Mouse (Mus musculus) layer of hippocampus, adult 2 months (tissue): ENCODE measurements at regions not wholly inside any gene's neighbourhood (a gene's known extent, or its start where the extent isn't known, plus 50 kb on each side); places are given as distances from the start of the nearest gene placed in this dataset.

Experiments
- DNase-seq, 2 experiments: peaks; one replicate each; pipeline ENCODE4 v3.0.0; 2022; ENCODE audit warnings: low spot score in 2 of 2
- H3K27ac ChIP-seq: fragments of 200-600 bp; 2 replicates; pipeline ENCODE4 v1.8.1; 2022
- H3K4me3 ChIP-seq: fragments of 200-600 bp; 2 replicates; pipeline ENCODE4 v1.8.1; 2022; ENCODE audit warnings: mild to moderate bottlenecking
- CTCF ChIP-seq: fragments of 200-600 bp; conservative IDR thresholded peaks from 2 replicates; pipeline ENCODE4 v1.8.1; 2022; ENCODE audit warnings: antibody characterized with exemption, mild to moderate bottlenecking, moderate library complexity

DNA sequence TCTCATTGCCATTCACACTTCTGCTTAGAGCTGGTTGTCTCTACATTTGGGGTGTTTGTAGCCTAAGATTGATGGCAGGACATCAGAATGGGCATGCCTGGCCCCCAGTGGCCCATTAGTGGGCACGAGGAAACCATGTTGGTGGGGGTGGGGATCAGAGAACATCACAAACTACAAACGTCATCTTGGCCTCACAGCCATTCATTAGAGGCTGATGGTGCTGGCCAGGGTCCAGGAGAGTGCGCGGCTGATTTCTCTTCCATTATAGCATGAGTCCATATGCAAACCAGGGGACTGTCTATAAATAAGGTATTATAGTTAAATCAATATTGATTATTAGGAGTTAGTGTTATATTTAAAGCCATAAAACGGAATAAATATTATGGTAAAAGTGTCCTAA lies 67.9 kb downstream of the 3100002H09Rik start:
- Histone ChIP-seq H3K4me3 (no peak overlapping the region), H3K27ac (no peak overlapping the region)
- no peak for TF ChIP-seq CTCF
- DNase-seq: no peak

- no peak for TF ChIP-seq CTCF
- Histone ChIP-seq H3K4me3 (no peak overlapping the region), H3K27ac (no peak overlapping the region)
- no peak for DNase-seq
Observed at GRCm38 (mm10) chr4:124538471-124538870, 72.1 kb downstream of the 3100002H09Rik start.

DNA sequence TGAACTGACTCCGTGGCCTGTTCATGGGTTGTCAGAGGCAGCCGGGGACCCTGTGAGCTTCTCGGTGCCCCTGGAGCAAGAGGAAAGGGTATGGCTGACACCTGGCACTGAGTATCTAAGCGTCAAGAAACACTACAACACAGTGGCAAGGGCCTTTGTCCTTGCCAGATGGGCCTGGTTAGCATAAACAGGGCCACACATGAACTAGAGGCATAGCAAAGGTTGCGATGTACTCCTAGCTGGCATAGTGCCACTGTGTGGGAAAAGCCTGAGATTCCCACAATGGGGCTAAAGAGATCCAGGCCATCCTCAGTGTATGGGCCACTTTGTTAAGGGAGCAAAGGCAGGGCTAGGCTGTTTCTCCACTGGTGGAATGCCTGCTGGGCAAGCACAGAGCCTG lies 72.9 kb downstream of the 3100002H09Rik start:
- no peak overlapping the region for H3K4me3 ChIP-seq
- TF ChIP-seq CTCF: no peak
- H3K27ac ChIP-seq: no peak overlapping the region
- DNase-seq: no peak

DNA sequence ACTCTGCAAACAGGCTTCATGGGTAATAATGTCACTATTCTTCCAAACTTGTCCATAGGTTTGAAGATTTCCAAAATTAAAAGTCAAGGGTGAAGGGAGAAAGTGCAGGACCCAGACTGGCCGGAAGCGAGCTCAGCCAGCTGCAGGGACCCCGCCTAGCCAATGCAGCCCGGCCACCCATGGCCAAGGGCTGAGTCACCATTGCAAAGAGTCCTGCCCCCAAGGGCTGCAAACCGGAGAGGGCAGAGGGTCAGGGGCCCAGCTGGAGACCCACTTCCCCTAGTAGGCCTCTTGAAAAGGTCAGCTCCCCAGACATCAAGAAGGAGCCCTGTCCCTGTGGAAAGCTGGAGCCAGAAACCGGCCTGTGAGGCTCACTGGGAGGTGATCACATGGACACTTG lies 77.0 kb downstream of the 3100002H09Rik start:
- H3K4me3 ChIP-seq: no peak overlapping the region
- H3K27ac ChIP-seq: no peak overlapping the region
- TF ChIP-seq CTCF: no peak
- no peak for DNase-seq

DNA sequence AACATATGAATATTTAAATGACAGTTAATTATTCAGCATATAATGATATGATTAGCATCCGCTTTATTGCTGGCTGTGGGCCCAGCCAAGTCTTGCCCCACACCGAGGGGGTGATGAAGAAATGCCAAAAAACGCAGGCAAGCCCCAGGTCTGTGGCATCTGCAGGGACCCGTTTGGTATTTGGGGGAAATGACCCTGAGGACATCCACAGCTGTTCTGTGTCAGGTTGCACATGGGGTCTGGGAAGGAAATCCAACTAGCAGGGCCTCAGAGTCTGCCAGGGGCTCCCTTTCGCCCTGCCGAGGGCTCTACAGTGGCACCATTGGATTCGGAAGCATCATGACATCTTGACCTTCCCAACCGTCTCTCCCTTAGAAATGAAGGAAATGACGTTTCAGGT lies 80.0 kb downstream of the 3100002H09Rik start:
- Histone ChIP-seq H3K27ac (no peak overlapping the region), H3K4me3 (no peak overlapping the region)
- TF ChIP-seq CTCF: no peak
- no peak for DNase-seq

- Histone ChIP-seq H3K27ac (no peak overlapping the region), H3K4me3 (no peak overlapping the region)
- no peak for TF ChIP-seq CTCF
- DNase-seq: no peak
Observed at GRCm38 (mm10) chr4:124526822-124527221, 83.8 kb downstream of the 3100002H09Rik start.

GRCm38 (mm10) chr4:124526362-124526761 lies 84.2 kb downstream of the 3100002H09Rik start:
- no peak overlapping the region for H3K27ac ChIP-seq

GRCm38 (mm10) chr4:124520309-124520708 lies 90.3 kb downstream of the 3100002H09Rik start:
- TF ChIP-seq CTCF: no peak
- H3K27ac ChIP-seq: no peak overlapping the region

More at GRCm38 (mm10) chr4:124526362-124526761, 84.2 kb downstream of the 3100002H09Rik start:
- no peak for TF ChIP-seq CTCF
- DNase-seq: no peak
- H3K4me3 ChIP-seq: no peak overlapping the region

GRCm38 (mm10) chr4:124511761-124512160 lies 98.8 kb downstream of the 3100002H09Rik start:
- Histone ChIP-seq H3K4me3 (no peak overlapping the region), H3K27ac (no peak overlapping the region)
- no peak for TF ChIP-seq CTCF
- DNase-seq: peak; percentile 25 to 45

More at GRCm38 (mm10) chr4:124520309-124520708, 90.3 kb downstream of the 3100002H09Rik start:
- no peak overlapping the region for H3K4me3 ChIP-seq
- DNase-seq: no peak

DNA sequence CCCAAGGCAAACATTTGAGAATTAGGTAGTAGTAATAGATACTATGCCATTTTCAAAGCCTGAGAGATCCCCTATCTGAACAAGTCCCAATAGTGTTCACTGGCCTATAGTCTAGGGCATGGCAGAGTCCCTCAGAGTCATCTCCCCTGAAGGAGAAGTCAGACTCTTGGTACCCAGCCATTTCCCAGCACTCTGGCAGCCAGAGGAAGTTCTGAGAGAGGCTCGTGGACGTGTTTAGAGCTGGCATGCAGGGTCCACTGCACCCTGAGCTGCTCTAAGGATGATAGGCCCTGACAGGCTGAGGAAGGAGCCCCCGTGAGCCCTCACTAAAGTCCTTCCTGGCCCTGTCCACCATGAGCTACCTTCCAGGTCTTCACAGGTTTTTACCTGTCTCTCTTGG lies 99.8 kb downstream of the 3100002H09Rik start:
- no peak for TF ChIP-seq CTCF
- no peak for DNase-seq
- no peak overlapping the region for H3K27ac ChIP-seq
- no peak overlapping the region for H3K4me3 ChIP-seq

- DNase-seq: peak; percentile 41 to 72
- no peak for TF ChIP-seq CTCF
- H3K27ac ChIP-seq: no peak overlapping the region
- H3K4me3 ChIP-seq: no peak overlapping the region
Observed at GRCm38 (mm10) chr4:124509695-124510094, 100.9 kb downstream of the 3100002H09Rik start.

DNA sequence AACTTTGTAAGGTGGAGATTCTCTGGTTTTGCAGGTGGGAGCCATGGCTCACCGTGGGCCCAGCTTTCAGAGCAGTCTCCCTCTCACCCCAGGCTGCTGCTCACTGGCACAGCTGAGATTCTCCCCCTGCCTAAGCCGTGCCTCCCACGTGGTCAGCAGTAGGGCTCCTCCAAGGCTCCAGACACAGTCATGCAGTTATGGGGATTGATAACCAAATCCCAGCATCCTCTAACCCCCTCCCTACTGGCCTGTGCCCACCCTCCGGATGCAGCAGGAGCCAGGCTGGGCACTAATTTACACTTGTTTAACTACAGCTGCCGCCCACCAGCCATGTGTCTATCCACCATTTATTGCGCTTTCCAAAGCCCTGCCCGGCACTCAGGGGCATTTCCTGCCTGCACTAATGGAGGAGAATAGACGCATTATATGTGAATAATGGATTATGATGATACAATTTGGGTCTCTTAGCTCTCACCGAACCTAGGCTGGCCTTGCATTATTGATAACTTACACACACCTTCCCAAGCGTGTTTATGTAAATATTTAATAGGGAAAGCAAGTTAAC lies 104.4 kb downstream of the 3100002H09Rik start:
- no peak overlapping the region for H3K4me3 ChIP-seq
- no peak for DNase-seq
- TF ChIP-seq CTCF: no peak

DNA sequence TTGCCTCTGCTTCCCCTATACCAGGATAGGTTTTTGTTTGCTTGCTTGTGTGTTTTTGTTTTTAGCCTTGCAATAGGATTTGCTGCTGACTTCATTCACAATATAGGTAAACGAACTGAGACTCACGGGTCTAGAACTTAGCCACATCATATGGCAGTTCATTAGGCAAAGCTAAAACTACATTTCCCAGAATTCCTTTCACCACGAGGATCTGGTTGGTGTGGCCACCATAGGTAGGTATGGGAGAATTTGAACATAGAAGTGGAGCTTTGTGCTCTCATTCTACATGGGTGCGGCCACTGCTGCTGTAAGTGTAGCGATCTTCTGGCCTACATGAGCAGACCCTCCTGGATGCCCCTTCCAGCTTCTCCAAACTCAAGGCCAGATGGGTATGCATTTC lies 108.8 kb downstream of the 3100002H09Rik start:
- Histone ChIP-seq H3K27ac (no peak overlapping the region), H3K4me3 (no peak overlapping the region)
- no peak for DNase-seq
- no peak for TF ChIP-seq CTCF

More for the DNA sequence above, 104.4 kb downstream of the 3100002H09Rik start:
- no peak overlapping the region for H3K27ac ChIP-seq

- DNase-seq: peak in 1 of 2 experiments; percentile 21
- no peak overlapping the region for H3K27ac ChIP-seq
- H3K4me3 ChIP-seq: peak overlapping the region; percentile 15
- no peak for TF ChIP-seq CTCF
Observed at GRCm38 (mm10) chr4:124498043-124498442, 112.6 kb downstream of the 3100002H09Rik start.
